24 mouse cellular contexts compared by ENCODE assay signal in the genomic region with DNA sequence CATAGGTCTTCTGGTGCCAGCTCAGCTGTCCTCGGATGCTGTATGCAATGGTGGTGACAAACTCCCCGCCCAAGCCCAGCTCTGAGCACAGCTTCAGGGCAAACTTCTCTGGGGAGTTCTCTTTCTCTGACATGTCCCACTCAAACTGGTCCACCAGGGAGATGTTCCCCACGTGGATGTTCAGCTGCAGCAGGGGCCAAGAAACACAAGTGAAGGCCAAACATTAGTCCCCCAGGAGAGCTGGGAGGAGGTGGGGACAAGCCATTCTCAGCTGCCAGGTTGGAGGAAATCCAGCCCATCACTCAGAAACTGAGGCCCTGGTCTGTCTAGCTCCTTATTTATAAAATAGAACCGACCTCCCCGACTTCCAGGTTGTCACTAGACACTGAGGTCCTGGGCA. TPM values are rescaled to one million over a fixed set of nuclear protein-coding genes. Genes with fewer than 3 reads are reported as not detected.
DNase-seq lines count a peak whose midpoint lies in the region; ATAC-seq lines count a peak whose summit lies in the region.
"Had no signal": no experiment of that assay in that cellular context is flagged by ENCODE, and none has a peak within 500 bp of the region (broad histone marks: within the 10 kb centered on the region; RNA-seq: fewer than 3 reads in every experiment).

No protein-coding gene starts in this region.

- H3K4me2 ChIP-seq in embryonic facial prominence, embryonic 14.5 days (ENCODE audit: low read depth, low read length): no peak overlapping the region
- H3K4me2 ChIP-seq in heart, embryonic 11.5 days: no peak overlapping the region
- no peak overlapping the region for H3K4me2 ChIP-seq in neural tube, embryonic 11.5 days (ENCODE audit: low read depth)
- H3K4me2 ChIP-seq: embryonic facial prominence, embryonic 13.5 days; forebrain, embryonic 13.5 days; forebrain, embryonic 15.5 days had no signal

- no peaks in the 10 kb centered on the region for H3K27me3 ChIP-seq in embryonic facial prominence, embryonic 14.5 days (replicated peaks; ENCODE audit: control insufficient read depth, insufficient read depth, low read length)
- H3K27me3 ChIP-seq in embryonic facial prominence, embryonic 10.5 days (replicated peaks; ENCODE audit: low read depth, poor library complexity, severe bottlenecking): no peaks in the 10 kb centered on the region
- no peaks in the 10 kb centered on the region for H3K27me3 ChIP-seq in heart, embryonic 11.5 days (ENCODE audit: control insufficient read depth, insufficient read depth, low read length)
- H3K27me3 ChIP-seq in neural tube, embryonic 11.5 days (ENCODE audit: control insufficient read depth, insufficient read depth, low read length): no peaks in the 10 kb centered on the region
- H3K27me3 ChIP-seq: CH12.LX; embryonic facial prominence, embryonic 13.5 days; forebrain, embryonic 13.5 days; forebrain, embryonic 15.5 days; Patski had no signal

- peaks cover 88% of the 10 kb centered on the region for H3K36me3 ChIP-seq in embryonic facial prominence, embryonic 14.5 days (ENCODE audit: control insufficient read depth, insufficient read depth, low read length)
- peaks cover 100% of the 10 kb centered on the region for H3K36me3 ChIP-seq in embryonic facial prominence, embryonic 10.5 days (replicated peaks)
- peaks cover 39% of the 10 kb centered on the region for H3K36me3 ChIP-seq in heart, embryonic 11.5 days (ENCODE audit: control insufficient read depth, insufficient read depth, low read length)
- H3K36me3 ChIP-seq in neural tube, embryonic 11.5 days (ENCODE audit: control insufficient read depth, insufficient read depth, low read length): peaks cover 26% of the 10 kb centered on the region

- no peak overlapping the region for H3K27ac ChIP-seq in embryonic facial prominence, embryonic 14.5 days (replicated peaks; ENCODE audit: low read depth, low read length)
- no peak overlapping the region for H3K27ac ChIP-seq in embryonic facial prominence, embryonic 10.5 days (replicated peaks)
- H3K27ac ChIP-seq in heart, embryonic 11.5 days (ENCODE audit: low read depth, low read length): no peak overlapping the region
- no peak overlapping the region for H3K27ac ChIP-seq in neural tube, embryonic 11.5 days (ENCODE audit: low read depth, low read length)
- H3K27ac ChIP-seq: embryonic facial prominence, embryonic 13.5 days; forebrain, embryonic 13.5 days; forebrain, embryonic 15.5 days had no signal

- H3K9me3 ChIP-seq in embryonic facial prominence, embryonic 14.5 days (ENCODE audit: control insufficient read depth, low read length): no peaks in the 10 kb centered on the region
- H3K9me3 ChIP-seq in embryonic facial prominence, embryonic 10.5 days: no peaks in the 10 kb centered on the region
- H3K9me3 ChIP-seq in heart, embryonic 11.5 days (replicated peaks; ENCODE audit: control insufficient read depth, low read length): no peaks in the 10 kb centered on the region
- H3K9me3 ChIP-seq in neural tube, embryonic 11.5 days (ENCODE audit: control insufficient read depth, low read length): no peaks in the 10 kb centered on the region
- H3K9me3 ChIP-seq: embryonic facial prominence, embryonic 13.5 days; forebrain, embryonic 13.5 days; forebrain, embryonic 15.5 days; G1E had no signal

- WGBS in embryonic facial prominence, embryonic 14.5 days: 87% methylated on average over 5 of the region's 5 CpGs
- WGBS in embryonic facial prominence, embryonic 10.5 days: 89% methylated on average over 5 of the region's 5 CpGs
- 89% methylated on average over 5 of the region's 5 CpGs for WGBS in heart, embryonic 11.5 days (ENCODE audit: insufficient replicate concordance)
- WGBS in neural tube, embryonic 11.5 days: 89% methylated on average over 5 of the region's 5 CpGs

- H3K9ac ChIP-seq in embryonic facial prominence, embryonic 14.5 days (ENCODE audit: low read depth, low read length): peak overlapping the region; percentile 2; the same call in 1 of the 2 replicates
- no peak overlapping the region for H3K9ac ChIP-seq in heart, embryonic 11.5 days (ENCODE audit: low read depth, low read length)
- no peak overlapping the region for H3K9ac ChIP-seq in neural tube, embryonic 11.5 days (ENCODE audit: low read length)
- H3K9ac ChIP-seq: embryonic facial prominence, embryonic 13.5 days; forebrain, embryonic 13.5 days; forebrain, embryonic 15.5 days; forebrain, postnatal 0 days had no signal

- H3K4me3 ChIP-seq in embryonic facial prominence, embryonic 14.5 days (ENCODE audit: low read depth, low read length): no peak overlapping the region
- no peak overlapping the region for H3K4me3 ChIP-seq in embryonic facial prominence, embryonic 10.5 days
- no peak overlapping the region for H3K4me3 ChIP-seq in heart, embryonic 11.5 days (ENCODE audit: low read depth, low read length)
- no peak overlapping the region for H3K4me3 ChIP-seq in neural tube, embryonic 11.5 days (ENCODE audit: low read depth, low read length)
- H3K4me3 ChIP-seq: embryonic facial prominence, embryonic 13.5 days; forebrain, embryonic 13.5 days; forebrain, embryonic 15.5 days had no signal

- no peak for DNase-seq in embryonic facial prominence, embryonic 14.5 days (ENCODE audit: low spot score)
- no peak for DNase-seq in embryonic facial prominence, embryonic 10.5 days (ENCODE audit: low spot score)
- peak; percentile 94 for DNase-seq in heart, adult 11 months
- DNase-seq in neural tube, embryonic 11.5 days (ENCODE audit: low spot score): peak; percentile 7
- DNase-seq in neural tube, embryonic 10.5 days (ENCODE audit: extremely low spot score, low spot score): no peak
- DNase-seq: adrenal gland, adult 8-10 months; adrenal gland, postnatal 14 days; adrenal gland, postnatal 36 days; B cell, adult 2 months; cerebellum, adult 11-12 months; cerebellum, adult 2 months; cerebellum, adult 9-10 months; cerebellum, postnatal 10 days; cerebellum, postnatal 25 days; forebrain, postnatal 0 days had no signal

- no peak for ATAC-seq in embryonic facial prominence, embryonic 14.5 days (ENCODE audit: low read depth)
- no peak for ATAC-seq in heart, embryonic 11.5 days (replicated peaks; ENCODE audit: insufficient number of reproducible peaks, low FRiP score, low TSS enrichment)
- no peak for ATAC-seq in neural tube, embryonic 11.5 days (ENCODE audit: insufficient read depth, low FRiP score, low TSS enrichment)
- ATAC-seq: activated CD4-positive, CD25-positive, alpha-beta regulatory T cell, adult 4 months; CD4-positive, CD25-positive, alpha-beta regulatory T cell, adult 4 months; forebrain, embryonic 13.5 days; forebrain, embryonic 15.5 days; forebrain, postnatal 0 days; Patski had no signal

- H3K4me1 ChIP-seq in embryonic facial prominence, embryonic 14.5 days (ENCODE audit: control insufficient read depth, insufficient read depth, low read length): no peaks in the 10 kb centered on the region
- no peaks in the 10 kb centered on the region for H3K4me1 ChIP-seq in embryonic facial prominence, embryonic 10.5 days
- H3K4me1 ChIP-seq in heart, embryonic 11.5 days (ENCODE audit: control insufficient read depth, insufficient read depth, low read length): peaks cover 4% of the 10 kb centered on the region; the same call in 1 of the 2 replicates
- H3K4me1 ChIP-seq in neural tube, embryonic 11.5 days (ENCODE audit: control insufficient read depth, insufficient read depth, low read length): no peaks in the 10 kb centered on the region
- H3K4me1 ChIP-seq: forebrain, embryonic 13.5 days; forebrain, embryonic 15.5 days had no signal

RNA-seq across cellular contexts. Expression of a gene that starts 11.2 kb away (rescaled TPM):
- polyA plus RNA-seq in embryonic facial prominence, embryonic 14.5 days (2014; fragmentation: Nextera tagmentation; extraction: Ambion mirVana): 1.9 and 2.1 TPM in 2 replicates
- polyA plus RNA-seq in embryonic facial prominence, embryonic 10.5 days (2016; fragmentation: Nextera tagmentation; extraction: Ambion mirVana): 2.3 and 3.0 TPM in 2 replicates
- 2.4 and 3.4 TPM in 2 replicates for polyA plus RNA-seq in heart, embryonic 11.5 days (2014; fragmentation: Nextera tagmentation; extraction: Ambion mirVana)
- 2.8 and 2.9 TPM in 2 replicates for polyA plus RNA-seq in neural tube, embryonic 11.5 days (2014; fragmentation: Nextera tagmentation; extraction: Ambion mirVana)
- polyA plus RNA-seq: G1E had no signal

RNA-seq across cellular contexts. Expression of a gene that starts 17.0 kb away (rescaled TPM):
- polyA plus RNA-seq in embryonic facial prominence, embryonic 14.5 days (2014; fragmentation: Nextera tagmentation; extraction: Ambion mirVana): 150 and 173 TPM in 2 replicates
- 284 and 291 TPM in 2 replicates for polyA plus RNA-seq in embryonic facial prominence, embryonic 10.5 days (2016; fragmentation: Nextera tagmentation; extraction: Ambion mirVana)
- 131 and 139 TPM in 2 replicates for polyA plus RNA-seq in heart, embryonic 11.5 days (2014; fragmentation: Nextera tagmentation; extraction: Ambion mirVana)
- polyA plus RNA-seq in neural tube, embryonic 11.5 days (2014; fragmentation: Nextera tagmentation; extraction: Ambion mirVana): 288 and 294 TPM in 2 replicates

RNA-seq across cellular contexts. Expression of a gene that starts 28.5 kb away (rescaled TPM):
- polyA plus RNA-seq in embryonic facial prominence, embryonic 14.5 days (2014; fragmentation: Nextera tagmentation; extraction: Ambion mirVana): 28.3 and 53.3 TPM in 2 replicates
- 8.4 and 9.6 TPM in 2 replicates for polyA plus RNA-seq in embryonic facial prominence, embryonic 10.5 days (2016; fragmentation: Nextera tagmentation; extraction: Ambion mirVana)
- 414 and 441 TPM in 2 replicates for polyA plus RNA-seq in heart, embryonic 11.5 days (2014; fragmentation: Nextera tagmentation; extraction: Ambion mirVana)
- 9.9 and 11.7 TPM in 2 replicates for polyA plus RNA-seq in neural tube, embryonic 11.5 days (2014; fragmentation: Nextera tagmentation; extraction: Ambion mirVana)

RNA-seq across cellular contexts. Expression of a gene that starts 31.9 kb away (rescaled TPM):
- 53.6 and 72.3 TPM in 2 replicates for polyA plus RNA-seq in embryonic facial prominence, embryonic 14.5 days (2014; fragmentation: Nextera tagmentation; extraction: Ambion mirVana)
- 36.7 and 46.4 TPM in 2 replicates for polyA plus RNA-seq in embryonic facial prominence, embryonic 10.5 days (2016; fragmentation: Nextera tagmentation; extraction: Ambion mirVana)
- polyA plus RNA-seq in heart, embryonic 11.5 days (2014; fragmentation: Nextera tagmentation; extraction: Ambion mirVana): 17.5 and 26.0 TPM in 2 replicates
- 41.2 and 46.1 TPM in 2 replicates for polyA plus RNA-seq in neural tube, embryonic 11.5 days (2014; fragmentation: Nextera tagmentation; extraction: Ambion mirVana)
- polyA plus RNA-seq: G1E had no signal

RNA-seq across cellular contexts. Expression of a gene that starts 36.1 kb away (rescaled TPM):
- 0.24 TPM in 1 of 2 replicates, not detected in the other for polyA plus RNA-seq in embryonic facial prominence, embryonic 14.5 days (2014; fragmentation: Nextera tagmentation; extraction: Ambion mirVana)
- 0.29 and 0.56 TPM in 2 replicates for polyA plus RNA-seq in embryonic facial prominence, embryonic 10.5 days (2016; fragmentation: Nextera tagmentation; extraction: Ambion mirVana)
- polyA plus RNA-seq in heart, embryonic 11.5 days (2014; fragmentation: Nextera tagmentation; extraction: Ambion mirVana): 2.3 and 2.8 TPM in 2 replicates
- 0.97 and 1.9 TPM in 2 replicates for polyA plus RNA-seq in neural tube, embryonic 11.5 days (2014; fragmentation: Nextera tagmentation; extraction: Ambion mirVana)
- polyA plus RNA-seq: activated CD4-positive, CD25-positive, alpha-beta regulatory T cell, adult 4 months; embryonic facial prominence, embryonic 13.5 days; forebrain, embryonic 13.5 days; G1E had no signal

Comparison
In these comparisons a context has a peak if more than half of its experiments do, and no peak if none do; other contexts are left out.
1. DNase-seq: peak in heart, adult 11 months (single experiment) and neural tube, embryonic 11.5 days (single experiment); none in embryonic facial prominence, embryonic 14.5 days (single experiment), embryonic facial prominence, embryonic 10.5 days (single experiment) and neural tube, embryonic 10.5 days (single experiment).